Mouse (Mus musculus): ENCODE results near the gene Fam213a.

- TF ChIP-seq CTCF (IDR thresholded peaks at IDR 0.05; ENCODE audit: borderline replicate concordance, insufficient read depth, low read depth, low read length), result no peak
- no peak for TF ChIP-seq POLR2A (IDR thresholded peaks at IDR 0.05; ENCODE audit: borderline replicate concordance, insufficient read depth, low read length)
These were observed 17.5 kb upstream of the Fam213a start for GRCm38 (mm10) chr14:41030989-41031513.
